Mouse (Mus musculus) heart, adult 11 months (tissue): ENCODE results near the gene Zfp58.
A peak's percentile ranks its signal among the peaks of the same experiment; 100 is the strongest.
"Not testable (repeated sequence)": the region's sequence is repeated elsewhere in the genome, so short reads cannot be mapped to it uniquely, and the experiment has no call there.

Experiments used
- DNase-seq: peaks from one replicate; pipeline ENCODE4 v3.0.0; 2022

The Zfp58 gene

GRCm38 (mm10) chr13:67500084-67500719 is at the start of gene Zfp58:
Gene Zfp58 (minus strand): TSS chr13:67500555.
- peak; percentile 99 for DNase-seq

GRCm38 (mm10) chr13:67545941-67546340 is 45.6 kb upstream of the Zfp58 start:
- DNase-seq, result no peak

GRCm38 (mm10) chr13:67527049-67527730 is 26.8 kb upstream of the Zfp58 start:
- no peak for DNase-seq

GRCm38 (mm10) chr13:67525753-67526410 is 25.5 kb upstream of the Zfp58 start, which contains the start of the genes Gm26965 and Zfp87:
Gene Gm26965 (minus strand): TSS chr13:67526151.
Gene Zfp87 (minus strand): TSS chr13:67526177.
- DNase-seq, result peak; percentile 99

- no peak for DNase-seq
Observed at GRCm38 (mm10) chr13:67500908-67501307, 553 bp upstream of the Zfp58 start.

- DNase-seq, result no peak
Observed at GRCm38 (mm10) chr13:67495631-67496030, 4.7 kb downstream of the Zfp58 start.

- DNase-seq, result peak; percentile 89
Observed at GRCm38 (mm10) chr13:67484424-67484811, 15.9 kb downstream of the Zfp58 start.

- DNase-seq, result peak; percentile 99
Observed at GRCm38 (mm10) chr13:67483625-67484423, 16.5 kb downstream of the Zfp58 start, which contains the start of gene Zfp874b. Gene Zfp874b (minus strand): TSS chr13:67484258.

- no peak for DNase-seq
Observed at GRCm38 (mm10) chr13:67481528-67481927, 18.8 kb downstream of the Zfp58 start.

GRCm38 (mm10) chr13:67469274-67469673 is 31.1 kb downstream of the Zfp58 start:
- no peak for DNase-seq

GRCm38 (mm10) chr13:67463506-67464185 is 36.7 kb downstream of the Zfp58 start:
- DNase-seq, result not testable (repeated sequence)

GRCm38 (mm10) chr13:67452021-67452309 is 48.4 kb downstream of the Zfp58 start:
- DNase-seq, result no peak

GRCm38 (mm10) chr13:67451172-67452020 is 49.0 kb downstream of the Zfp58 start, which contains the start of gene Zfp874a:
Gene Zfp874a (minus strand): TSS chr13:67451624.
- DNase-seq, result peak; percentile 99
